Mouse (Mus musculus) inflammation-experienced regulatory T-cells, adult 6 months (primary cell): ENCODE data around the gene Dgke. TPM values are rescaled to one million over a fixed set of nuclear protein-coding genes. Genes with fewer than 3 reads are reported as not detected.
"Not testable (repeated sequence)": the region's sequence is repeated elsewhere in the genome, so short reads cannot be mapped to it uniquely, and the experiment has no call there.

Source experiments
- ATAC-seq: one replicate; pipeline ENCODE4 v1.8.0; 2017
- polyA plus RNA-seq, 3 experiments: library from polyadenylated mRNA; unstranded; fragments of 100-300 nt; shearing (Covaris generic); gene quantifications; one replicate each; pipeline ENCODE4 v1.2.1; 2017

Gene Dgke
- 1 to 10 TPM; 3.8 to 7.0 (median 3.9) TPM for polyA plus RNA-seq

- no peak for ATAC-seq
Observed at GRCm38 (mm10) chr11:89066750-89067149, at the start of gene Dgke. Dgke (minus strand) TSS chr11:89066850.

- no peak for ATAC-seq
Observed at GRCm38 (mm10) chr11:89107180-89107807, 40.6 kb upstream of the Dgke start.

GRCm38 (mm10) chr11:89105823-89106222 is 39.2 kb upstream of the Dgke start:
- ATAC-seq: no peak

GRCm38 (mm10) chr11:89105211-89105610 is 38.6 kb upstream of the Dgke start:
- no peak for ATAC-seq

- no peak for ATAC-seq
Observed at GRCm38 (mm10) chr11:89103166-89103565, 36.5 kb upstream of the Dgke start.

GRCm38 (mm10) chr11:89100826-89101321 is 34.2 kb upstream of the Dgke start:
- ATAC-seq: peak; percentile 38

- ATAC-seq: peak; percentile 91
Observed at GRCm38 (mm10) chr11:89100403-89100802, 33.8 kb upstream of the Dgke start.

- ATAC-seq: no peak
Observed at GRCm38 (mm10) chr11:89098930-89099329, 32.3 kb upstream of the Dgke start.

- ATAC-seq: no peak
Observed at GRCm38 (mm10) chr11:89098083-89098835, 31.6 kb upstream of the Dgke start.

- not testable (repeated sequence) for ATAC-seq
Observed at GRCm38 (mm10) chr11:89097292-89097691, 30.6 kb upstream of the Dgke start.

GRCm38 (mm10) chr11:89095306-89095705 is 28.7 kb upstream of the Dgke start:
- ATAC-seq: no peak

- peak; percentile 38 for ATAC-seq
Observed at GRCm38 (mm10) chr11:89092714-89093113, 26.1 kb upstream of the Dgke start.

GRCm38 (mm10) chr11:89090359-89090758 is 23.7 kb upstream of the Dgke start:
- ATAC-seq: not testable (repeated sequence)

GRCm38 (mm10) chr11:89088754-89089153 is 22.1 kb upstream of the Dgke start:
- no peak for ATAC-seq

GRCm38 (mm10) chr11:89086208-89086809 is 19.7 kb upstream of the Dgke start:
- ATAC-seq: no peak

GRCm38 (mm10) chr11:89084601-89085000 is 18.0 kb upstream of the Dgke start:
- no peak for ATAC-seq

GRCm38 (mm10) chr11:89082691-89083090 is 16.0 kb upstream of the Dgke start:
- not testable (repeated sequence) for ATAC-seq

GRCm38 (mm10) chr11:89081906-89082305 is 15.3 kb upstream of the Dgke start:
- not testable (repeated sequence) for ATAC-seq

- no peak for ATAC-seq
Observed at GRCm38 (mm10) chr11:89078996-89079680, 12.5 kb upstream of the Dgke start.

- no peak for ATAC-seq
Observed at GRCm38 (mm10) chr11:89078305-89078704, 11.7 kb upstream of the Dgke start.

- no peak for ATAC-seq
Observed at GRCm38 (mm10) chr11:89077601-89078000, 11.0 kb upstream of the Dgke start.

GRCm38 (mm10) chr11:89076370-89076821 is 9.7 kb upstream of the Dgke start:
- no peak for ATAC-seq
